Mouse (Mus musculus): ENCODE measurements at regions not wholly inside any gene's neighbourhood (a gene's known extent, or its start where the extent isn't known, plus 50 kb on each side); places are given as distances from the start of the nearest gene placed in this dataset.

GRCm38 (mm10) chr5:35168853-35169252 is 63.3 kb upstream of the Lrpap1 start:
- no peak for TF ChIP-seq MAZ (IDR thresholded peaks at IDR 0.05; ENCODE audit: low read depth, low read length)
- TF ChIP-seq EP300 (IDR thresholded peaks at IDR 0.05; ENCODE audit: low read depth in 1 of 2, low read length in 2 of 2) = no peak
- TF ChIP-seq ZNF384 (IDR thresholded peaks at IDR 0.05; ENCODE audit: low read depth, low read length) = no peak

Measured in MEL (cell line).